Mouse (Mus musculus): Measurements from ENCODE around the gene Kank1.

Kank1 gene

DNA sequence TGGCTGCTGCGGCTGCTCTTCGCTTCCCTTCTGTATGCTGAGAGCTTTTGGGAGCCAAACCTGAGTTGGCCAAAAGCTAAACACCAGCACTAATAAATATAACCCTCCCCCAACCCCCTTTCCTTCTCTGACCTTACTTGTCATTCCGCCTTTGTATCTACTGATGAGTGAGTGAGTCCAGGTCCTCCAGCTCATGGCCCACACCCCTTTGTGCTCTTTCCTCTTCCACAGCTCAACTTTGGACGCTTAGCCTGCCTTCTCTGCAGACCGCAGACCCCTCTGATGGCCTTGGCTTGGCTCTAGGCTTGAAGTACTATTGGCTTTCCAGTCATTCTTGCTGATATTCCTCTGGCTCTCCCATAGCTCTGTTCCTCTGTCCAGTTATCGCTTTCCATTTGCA lies 16.4 kb downstream of the Kank1 start:
- DNase-seq, result no peak

DNA sequence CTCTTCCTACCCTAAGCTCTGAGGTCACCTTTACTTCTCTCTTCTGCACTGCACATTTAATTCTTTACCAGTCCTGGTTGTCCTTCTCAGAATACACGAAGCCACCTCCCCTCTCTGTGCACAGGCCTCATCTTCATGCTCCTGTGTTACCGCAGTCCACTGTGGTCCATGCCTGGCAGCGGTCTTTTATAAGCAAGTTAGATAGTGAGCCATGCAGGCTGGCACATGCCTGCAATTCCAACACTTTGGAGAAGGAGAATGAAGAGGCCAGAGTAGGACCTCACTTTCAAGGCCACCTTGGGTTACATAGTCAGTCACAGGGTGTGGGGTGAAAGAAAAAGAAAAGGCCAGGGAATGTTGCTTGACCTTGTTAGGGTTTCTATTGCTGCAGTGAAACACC lies 16.9 kb downstream of the Kank1 start:
- no peak for DNase-seq

DNA sequence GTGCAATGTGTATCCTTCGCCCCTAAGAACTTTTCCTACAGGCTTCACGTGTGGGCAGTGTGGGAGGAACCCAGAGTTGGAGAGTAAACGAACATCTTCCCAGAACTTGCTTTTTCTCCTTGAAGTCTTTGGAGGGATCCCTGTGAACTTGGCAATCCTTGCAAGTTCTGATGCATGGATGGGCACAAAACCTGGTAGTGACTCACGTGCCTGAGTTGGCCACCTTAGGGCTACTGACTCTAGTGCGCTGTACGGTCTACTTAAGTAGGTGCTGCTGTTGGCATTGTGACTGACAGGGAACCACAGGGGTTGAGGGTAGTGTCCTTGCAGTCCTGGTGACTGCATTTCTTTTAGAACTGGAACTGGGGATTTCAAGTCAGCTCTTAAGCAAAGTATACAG lies 21.5 kb downstream of the Kank1 start:
- no peak for DNase-seq

DNA sequence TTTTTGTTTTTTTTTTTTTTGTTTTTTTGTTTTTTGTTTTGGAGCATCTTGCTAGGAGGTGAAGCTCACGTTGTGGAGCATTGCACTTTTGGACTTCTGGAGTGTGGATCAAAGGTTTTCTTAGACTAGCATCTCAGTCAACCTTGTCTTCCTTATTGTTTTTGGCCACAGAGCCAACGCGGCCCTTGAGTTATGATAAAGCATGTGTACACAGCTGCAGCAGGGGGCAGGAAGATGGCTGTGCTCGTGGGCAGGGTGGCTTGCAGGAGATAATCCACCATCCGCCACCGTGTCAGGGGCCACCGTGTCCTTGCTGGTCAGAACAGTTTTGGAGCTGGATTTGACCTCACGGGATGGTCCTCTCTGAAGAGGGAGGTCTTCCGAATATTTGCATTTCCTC lies 29.4 kb downstream of the Kank1 start:
- no peak for DNase-seq

DNA sequence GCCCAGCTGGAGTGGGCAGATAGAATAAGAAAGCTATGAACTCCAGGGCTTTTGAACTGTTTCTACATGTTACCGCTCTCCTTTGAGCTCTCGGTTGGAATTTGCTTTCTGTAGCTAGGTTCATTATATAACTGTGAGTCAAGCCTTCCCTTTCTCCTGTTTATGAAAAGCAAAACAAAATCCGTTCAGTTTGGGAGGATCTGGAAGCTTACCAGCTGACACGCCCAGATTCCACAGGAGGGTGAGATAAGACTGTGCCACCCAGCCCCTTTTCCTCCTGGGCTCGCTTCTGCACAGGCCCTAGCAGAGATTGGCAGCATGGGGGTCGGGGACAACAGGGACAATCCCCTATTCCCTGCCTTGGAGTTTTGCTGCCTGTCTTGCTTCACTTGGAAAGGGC lies 30.5 kb downstream of the Kank1 start:
- no peak for DNase-seq

DNA sequence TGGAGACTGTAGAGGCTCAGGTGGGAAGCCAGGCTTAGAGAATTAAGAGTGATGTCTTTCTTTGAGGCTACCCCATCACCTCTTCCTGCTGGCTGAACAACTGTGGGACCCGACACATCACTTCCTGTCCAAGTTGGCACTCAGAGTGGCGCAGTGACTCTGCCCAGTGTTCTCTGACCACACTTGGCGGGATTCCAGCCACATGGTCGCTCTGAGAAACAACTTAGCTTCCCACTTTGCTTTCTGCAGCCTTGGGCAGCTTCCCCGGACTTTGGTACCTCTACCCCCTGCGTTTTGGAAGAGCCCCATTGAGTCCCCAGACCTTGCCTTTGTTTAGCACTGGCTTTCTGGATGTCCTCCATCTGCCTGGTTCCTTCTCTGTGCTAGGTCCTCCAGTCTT lies 31.8 kb downstream of the Kank1 start:
- no peak for DNase-seq

DNA sequence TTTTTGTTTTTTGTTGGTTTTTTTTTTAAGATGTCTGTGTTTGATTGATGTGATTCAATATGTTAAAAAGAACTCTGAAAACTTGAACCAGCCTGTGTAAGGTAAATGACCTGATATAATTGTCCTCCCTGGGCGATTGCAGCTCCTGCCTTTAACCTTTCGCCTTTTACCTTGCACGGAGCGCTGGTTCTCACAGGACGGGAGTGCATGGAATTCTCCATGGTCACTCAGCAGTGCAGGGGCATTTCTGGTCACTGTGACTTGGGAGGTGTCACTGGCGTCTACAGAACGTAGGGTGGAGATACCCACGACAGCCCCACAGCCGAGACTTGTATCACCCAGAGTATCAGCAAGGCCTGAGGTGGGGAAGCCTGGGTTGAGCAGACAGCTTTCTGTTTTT lies 34.8 kb downstream of the Kank1 start:
- no peak for DNase-seq

DNA sequence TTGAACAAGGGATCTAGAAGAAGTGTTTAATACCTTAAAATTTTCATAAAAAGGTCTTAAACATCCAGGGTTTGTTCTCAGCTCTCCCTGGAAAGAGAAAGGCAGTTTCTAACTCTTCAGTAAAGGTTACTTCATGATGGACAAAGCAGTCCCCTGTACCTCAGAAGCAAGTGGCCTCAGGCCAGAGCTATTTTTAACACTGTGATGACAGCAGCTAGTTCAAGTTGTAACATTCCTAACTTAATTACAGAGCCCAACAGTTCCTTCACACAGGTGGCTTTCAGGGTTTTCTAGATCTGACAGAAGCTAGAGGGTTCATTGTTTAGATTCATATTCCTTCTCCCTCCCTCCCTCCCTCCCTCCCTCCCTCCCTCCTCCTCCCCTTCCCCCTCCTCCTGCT lies 36.4 kb downstream of the Kank1 start:
- DNase-seq, result no peak

DNA sequence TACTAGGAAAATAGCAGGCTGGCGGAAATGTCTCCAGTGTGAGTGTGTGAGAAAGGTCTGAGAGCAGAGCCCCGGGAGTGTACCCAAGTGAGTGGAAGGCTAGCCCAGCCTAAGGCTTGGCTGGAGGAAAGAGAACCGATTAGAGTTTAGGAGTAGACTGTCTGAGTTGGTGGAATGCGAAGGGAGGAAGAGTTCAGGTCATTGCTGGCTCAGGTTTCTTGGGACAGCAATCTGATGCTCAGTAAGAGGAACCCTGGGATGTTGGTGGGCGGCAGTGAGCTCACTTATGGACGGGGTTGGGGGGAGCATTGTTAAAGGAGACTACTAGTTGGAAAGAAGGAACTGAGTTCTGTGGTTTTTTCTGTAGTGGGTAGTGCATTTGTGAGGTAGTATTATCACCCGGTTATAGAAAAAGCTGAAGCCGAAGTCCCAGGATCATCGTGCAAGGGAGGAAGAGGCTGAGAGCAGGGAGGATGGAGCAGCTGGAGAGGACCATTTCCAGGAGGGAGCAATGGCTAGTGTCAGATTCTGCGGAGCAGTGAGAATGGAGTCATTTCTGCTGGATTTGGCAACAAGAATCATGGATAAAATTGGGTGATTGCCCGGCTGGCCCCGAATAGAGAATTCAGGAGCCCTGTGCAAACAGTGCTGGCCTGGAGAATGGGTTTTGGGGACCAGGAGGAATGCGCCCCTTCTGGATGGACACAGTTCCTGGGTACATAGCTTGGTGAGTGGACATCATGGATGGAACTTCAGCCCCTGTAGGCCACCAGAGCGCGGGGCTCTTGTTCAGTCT lies 40.0 kb downstream of the Kank1 start:
- DNase-seq, result no peak

DNA sequence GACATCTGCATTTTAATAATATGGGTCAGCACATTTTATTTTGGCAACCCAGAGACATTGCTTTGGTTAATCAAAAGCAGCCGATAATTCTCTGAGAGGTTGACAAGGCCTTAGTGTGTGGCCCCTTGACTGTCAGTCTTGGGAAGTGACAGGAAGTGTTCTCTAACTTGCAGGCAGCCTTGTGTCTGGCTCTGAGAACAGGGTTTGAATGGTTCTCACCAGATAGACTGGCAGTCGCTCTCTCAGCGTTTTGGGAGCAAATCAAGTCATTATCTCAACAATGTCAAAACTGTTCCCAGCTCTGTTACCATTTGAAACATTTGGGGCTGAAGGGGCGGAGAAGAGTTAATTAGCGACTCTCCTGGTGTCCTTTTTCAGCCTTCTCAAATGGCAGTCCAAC lies 41.0 kb downstream of the Kank1 start:
- DNase-seq, result no peak

DNA sequence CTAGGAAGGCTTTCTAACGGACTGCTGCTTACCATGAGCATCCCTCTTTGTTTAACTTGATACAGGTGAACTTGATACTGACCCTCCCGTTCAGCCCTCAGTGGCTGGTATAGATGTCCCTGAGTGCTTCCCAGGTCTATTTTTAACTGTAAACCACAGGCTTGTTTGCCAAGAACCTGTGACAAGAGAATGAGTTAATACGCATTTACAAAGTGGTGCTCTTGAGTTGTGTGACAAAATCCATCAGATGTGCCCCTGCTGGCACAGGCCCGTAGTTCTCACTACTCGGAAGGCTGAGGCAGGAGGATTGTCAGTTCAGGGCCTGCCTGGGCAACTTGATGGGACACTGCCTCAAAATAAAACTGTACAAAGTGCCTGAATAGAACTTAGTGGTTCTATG lies 42.8 kb downstream of the Kank1 start:
- no peak for DNase-seq

DNA sequence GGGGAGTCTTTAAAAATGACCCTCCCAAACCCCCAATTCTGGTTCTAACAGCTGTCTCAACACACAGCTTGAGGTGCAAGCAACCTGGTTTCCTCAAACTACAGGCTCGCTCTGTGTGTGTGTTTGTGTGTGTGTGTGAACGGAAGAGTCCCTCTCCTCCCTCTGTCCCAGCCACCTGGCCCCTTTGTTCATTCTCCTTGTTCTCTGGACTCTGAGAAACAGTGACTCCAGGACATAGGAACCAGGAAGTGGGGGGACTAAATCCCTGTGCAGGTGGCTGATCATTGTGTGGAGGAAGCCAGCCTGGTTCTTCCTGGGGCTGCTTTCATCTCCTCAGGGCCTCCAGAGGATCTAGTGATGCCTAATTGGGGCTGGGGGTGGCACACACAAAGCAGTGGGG lies 46.9 kb downstream of the Kank1 start:
- no peak for DNase-seq

DNA sequence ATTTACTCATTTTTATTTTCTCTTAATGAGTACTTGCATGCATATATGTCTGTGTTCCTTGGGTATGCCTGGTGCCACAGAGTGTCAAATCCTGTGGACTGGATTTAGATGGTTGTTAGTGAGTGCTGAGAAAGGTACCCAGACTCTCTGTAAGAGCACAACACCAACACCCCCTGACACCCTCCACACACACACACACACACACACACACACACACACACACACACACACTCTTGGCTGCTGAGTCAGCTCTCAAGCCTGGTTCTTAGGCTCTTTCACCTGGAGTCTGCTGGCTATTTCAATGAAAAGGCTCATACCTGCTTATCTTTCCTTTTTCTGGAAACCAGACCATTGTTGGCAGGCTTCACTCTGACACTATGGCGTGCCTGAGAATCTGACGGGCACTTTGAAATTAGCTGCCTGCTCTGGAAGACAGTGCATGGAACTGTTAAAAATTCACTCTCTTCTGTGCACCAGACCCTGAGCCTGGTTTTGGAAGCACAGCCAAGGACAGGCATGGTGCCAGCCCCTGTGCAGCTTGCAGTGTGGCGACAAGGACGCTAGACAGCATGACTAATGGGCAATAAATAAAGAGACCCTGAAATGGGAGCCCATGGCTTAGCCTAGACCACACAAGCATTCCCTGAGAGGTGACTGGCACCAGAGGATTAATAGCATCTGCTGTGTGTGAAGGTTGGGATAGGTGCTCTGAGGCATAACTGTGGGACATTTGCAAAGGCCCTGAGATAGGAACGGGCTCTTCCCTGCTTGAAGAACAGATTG lies 49.2 kb downstream of the Kank1 start:
- DNase-seq, result no peak

DNA sequence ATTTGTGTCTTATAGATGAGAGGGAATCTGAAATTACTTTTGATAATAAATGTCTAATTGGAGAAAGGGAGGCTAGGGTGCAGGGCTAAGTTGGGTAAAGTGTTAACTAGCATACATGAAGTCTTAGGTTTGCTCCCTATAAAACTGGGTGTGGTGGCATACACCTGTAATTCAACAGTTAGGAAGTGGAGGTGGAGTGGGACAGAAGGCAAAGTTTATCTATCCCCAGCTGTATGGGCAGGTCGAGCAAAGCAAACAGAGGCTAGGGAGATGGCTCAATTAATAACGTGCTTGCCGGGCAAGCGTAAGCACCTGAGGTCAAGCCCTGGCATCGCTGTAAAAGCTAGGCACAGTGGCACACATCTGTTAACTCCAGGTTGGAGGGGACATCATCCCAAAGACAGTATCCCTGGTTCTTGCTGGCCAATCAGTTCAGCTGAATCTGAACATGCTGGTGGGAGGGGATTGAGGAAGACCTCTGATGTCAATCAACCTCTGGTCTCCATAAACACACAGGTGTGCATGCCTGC lies 54.3 kb downstream of the Kank1 start:
- DNase-seq, result no peak

DNA sequence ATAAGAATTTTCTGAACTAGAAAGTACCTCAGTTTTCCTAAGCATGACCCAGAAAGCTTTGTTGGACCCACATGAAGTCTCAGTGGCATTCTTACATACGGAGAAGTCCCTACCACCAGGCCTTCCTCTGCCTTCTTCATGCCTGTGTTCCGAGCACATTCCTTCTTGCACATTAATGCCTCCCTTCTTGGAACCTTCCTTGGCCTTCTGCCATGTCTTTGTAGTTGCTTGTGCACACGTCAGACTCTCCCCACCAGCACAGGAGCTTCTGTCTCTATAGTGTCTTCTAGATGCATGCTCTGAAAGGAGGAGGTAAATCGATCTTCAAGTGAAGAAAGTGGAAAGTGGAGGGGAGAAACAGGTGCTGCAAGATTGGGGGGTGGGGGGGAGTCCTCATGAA lies 58.4 kb downstream of the Kank1 start:
- no peak for DNase-seq

DNA sequence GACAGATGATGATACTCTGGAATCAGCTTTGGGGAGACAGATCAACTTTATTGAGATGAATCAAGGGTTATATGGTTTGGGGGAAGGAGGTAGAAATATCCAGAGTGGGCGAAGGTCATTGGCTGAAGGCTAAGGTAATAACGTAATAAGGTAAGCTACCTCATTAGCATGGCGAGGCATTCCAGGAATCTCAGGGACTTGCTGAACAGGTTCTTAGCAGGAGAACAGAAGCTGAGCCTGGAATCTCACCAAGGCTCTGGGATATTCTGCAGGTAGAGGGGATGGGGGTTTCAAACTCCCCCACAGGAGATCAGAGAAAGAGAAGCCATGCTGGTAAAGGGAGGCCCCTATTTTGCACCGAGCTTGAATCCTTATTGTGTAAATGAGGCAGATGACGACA lies 60.5 kb downstream of the Kank1 start:
- no peak for DNase-seq

DNA sequence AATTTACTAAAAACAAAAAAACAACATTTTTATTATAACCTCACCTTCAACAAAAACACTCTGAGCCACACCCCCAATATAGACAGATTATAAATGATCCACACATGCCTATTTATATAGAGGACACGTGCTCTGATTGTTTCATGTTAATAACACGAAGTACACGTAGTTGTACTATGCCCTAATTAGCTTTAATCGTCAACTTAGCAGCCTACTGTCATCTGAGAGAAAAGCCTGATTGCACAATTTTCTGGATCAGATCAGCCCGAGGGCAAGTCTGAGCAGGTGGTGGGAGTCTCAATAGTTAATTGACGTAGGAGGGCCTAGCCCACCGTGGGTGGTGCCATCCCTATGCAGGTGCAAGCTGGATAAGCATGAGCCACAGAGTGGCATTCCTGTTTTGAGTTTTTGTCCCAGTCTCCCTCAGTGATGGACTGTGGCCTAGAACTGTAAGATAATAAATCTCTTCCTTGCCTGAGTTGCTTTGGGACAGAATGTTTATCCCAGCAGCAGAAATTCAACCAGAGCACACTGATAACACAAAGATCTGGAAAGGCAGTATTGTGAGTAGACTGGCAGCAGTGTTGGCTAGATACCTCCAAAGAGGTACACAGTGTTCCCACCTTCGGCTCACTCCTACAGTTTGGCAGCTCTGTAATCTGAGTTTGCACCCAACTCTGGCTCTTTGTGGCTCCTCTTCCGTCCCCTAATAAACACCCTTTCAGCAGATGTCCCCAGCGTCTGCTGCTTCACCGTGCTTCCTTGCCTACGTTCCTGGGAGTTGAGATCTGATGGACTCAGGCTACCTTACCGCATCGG lies 63.3 kb downstream of the Kank1 start:
- DNase-seq, result peak; percentile 28

DNA sequence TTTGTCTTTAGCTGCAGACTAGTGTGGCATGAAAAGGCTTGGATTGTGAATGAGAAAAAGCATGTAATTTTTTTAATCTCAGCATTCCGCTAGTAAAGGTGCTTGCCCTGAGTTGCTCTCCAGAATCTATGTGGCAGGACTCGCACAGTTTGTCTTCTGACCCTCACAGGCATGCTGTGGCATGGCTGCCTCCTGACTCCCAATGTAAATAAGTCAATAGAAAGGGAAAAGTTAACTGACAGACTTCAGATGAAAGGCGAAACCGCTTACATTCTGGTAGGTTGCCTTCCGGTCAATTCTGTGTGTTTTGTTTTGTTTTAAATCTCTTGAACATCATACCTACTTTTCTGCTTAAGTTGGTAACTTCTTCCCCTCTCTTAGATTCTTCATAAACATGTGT lies 64.4 kb downstream of the Kank1 start:
- no peak for DNase-seq

DNA sequence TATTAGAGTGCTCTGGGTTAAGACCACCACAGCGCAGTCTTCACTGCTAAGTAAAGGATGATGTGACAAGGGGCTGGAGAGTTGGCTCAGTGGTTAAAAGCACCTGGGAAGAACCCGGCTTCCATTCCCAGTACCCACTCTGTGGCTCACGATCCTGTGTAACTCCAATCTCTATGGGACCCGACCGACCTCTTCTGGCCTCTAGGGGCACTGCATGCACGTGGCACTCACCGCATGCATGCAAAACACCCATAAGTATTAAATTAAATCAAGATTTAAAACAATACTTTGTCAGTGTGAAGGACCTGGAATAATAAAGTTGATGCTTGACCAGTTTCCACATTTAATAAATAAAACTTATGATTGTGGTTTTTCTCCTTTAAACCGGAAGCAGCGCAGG lies 69.5 kb downstream of the Kank1 start:
- DNase-seq, result peak; percentile 15

DNA sequence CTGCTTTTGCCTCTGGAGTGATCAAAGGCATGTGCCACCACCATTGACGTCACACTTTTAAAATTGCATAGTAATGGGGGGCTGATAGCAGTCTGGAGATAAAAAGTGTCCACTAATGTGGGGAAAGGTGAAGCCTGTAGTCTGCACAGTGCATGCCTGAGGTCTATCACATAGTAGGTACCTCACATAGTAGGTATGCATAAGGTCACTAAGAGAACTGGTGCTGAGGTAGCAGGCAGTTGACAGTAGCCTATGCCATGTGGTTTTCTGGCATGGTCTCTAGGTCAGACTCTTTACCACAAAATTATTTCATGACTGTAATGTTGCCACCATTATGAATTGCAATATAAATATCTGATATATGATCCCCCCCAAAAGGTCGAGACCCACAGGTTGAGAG lies 71.4 kb downstream of the Kank1 start:
- no peak for DNase-seq

DNA sequence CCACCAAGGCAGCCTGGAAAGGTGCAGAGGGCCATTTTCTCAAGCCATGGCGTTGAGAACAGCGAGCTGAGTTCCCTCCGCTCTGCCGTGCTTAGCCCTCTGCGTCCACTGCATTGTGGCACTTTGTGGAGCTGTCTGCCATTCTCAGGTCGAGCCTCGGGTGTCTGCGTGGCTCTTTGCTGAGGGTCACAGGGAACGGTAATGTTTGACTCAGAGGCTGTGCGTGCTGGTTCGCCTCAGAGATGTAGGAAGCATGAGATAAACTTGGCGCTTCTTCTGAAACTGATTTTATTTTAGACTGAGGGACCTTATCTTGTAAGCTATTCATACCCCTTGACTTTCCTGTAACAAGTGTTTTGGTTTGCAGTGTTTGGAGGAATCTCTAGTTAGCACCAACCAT lies 72.0 kb downstream of the Kank1 start:
- DNase-seq, result peak; percentile 12

DNA sequence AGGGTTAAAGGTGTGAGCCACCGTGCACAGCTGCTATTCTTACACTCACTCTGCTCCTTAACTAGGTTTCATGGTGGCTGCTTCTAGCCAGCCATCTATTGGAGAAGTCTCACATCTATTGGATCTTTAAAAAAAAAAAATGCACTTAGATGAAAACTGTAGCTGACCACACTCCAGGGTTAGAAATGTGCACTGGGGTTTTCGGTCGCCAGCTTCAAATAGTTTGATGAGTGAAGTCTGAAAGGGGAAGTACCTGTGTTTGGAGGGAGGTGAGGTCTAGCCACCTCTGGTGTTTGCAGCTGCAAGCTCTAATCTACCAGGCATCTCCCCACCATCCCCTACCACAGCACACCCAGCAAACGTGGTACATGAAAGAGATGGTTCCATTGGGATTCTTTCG lies 74.2 kb downstream of the Kank1 start:
- DNase-seq, result no peak

DNA sequence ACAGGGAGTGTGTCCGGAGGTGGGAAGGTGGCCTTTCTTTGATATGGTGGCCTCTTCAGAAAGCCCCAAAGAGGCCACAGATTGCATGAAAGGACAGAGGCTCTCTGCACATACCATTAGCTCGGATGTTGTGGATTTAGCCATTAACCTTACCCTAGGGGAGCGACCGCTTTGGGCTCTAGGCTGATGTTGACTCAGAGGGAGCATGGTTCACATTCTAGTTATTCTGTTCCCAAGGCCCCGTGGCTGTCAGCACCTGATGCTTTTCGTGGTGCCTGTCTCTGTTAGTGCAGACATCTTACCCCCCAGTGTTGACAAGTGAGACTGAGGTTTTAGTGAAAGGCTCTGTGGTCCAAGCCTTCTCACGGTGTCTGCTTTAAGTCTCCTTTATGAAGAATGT lies 74.9 kb downstream of the Kank1 start:
- DNase-seq, result no peak
